Mouse (Mus musculus): ENCODE data around the gene Card10.
"Not testable (repeated sequence)": the region's sequence is repeated elsewhere in the genome, so short reads cannot be mapped to it uniquely, and the experiment has no call there.

The Card10 gene

DNA sequence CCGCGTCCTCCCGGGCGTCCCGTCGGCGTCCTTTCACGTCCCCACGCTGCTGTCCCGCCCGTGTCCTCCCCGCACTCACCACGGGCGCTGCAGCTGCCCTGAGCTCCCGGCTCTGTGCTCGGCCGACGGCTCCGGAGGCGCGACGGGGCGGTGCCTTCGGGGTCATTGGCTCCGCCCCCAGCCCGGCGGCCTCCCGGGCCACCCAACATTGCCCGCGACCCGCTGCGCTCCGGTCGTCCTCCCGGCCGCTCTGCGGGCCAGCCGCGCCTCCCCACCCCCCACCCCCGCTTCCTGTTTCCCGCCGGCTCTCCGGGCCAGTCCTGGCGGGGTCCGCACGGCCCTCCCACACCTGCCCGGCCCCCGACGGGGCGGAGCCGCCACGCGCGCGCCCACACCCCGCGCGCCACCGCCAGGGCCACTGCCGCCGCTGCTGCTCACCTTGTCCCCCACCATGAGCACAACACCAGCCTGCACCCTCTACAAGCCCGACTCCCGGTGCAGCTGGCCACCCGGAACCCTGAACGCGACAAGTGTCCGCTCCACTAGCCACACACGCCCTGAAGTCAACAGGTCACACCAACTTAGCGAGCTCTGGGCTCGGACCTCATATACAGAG is at the start of gene Card10:
Gene Card10, minus strand, starts transcription at position 267 of the 616 bp plus-strand sequence.
- no peak for DNase-seq (ENCODE audit: low spot score in 2 of 2)

DNA sequence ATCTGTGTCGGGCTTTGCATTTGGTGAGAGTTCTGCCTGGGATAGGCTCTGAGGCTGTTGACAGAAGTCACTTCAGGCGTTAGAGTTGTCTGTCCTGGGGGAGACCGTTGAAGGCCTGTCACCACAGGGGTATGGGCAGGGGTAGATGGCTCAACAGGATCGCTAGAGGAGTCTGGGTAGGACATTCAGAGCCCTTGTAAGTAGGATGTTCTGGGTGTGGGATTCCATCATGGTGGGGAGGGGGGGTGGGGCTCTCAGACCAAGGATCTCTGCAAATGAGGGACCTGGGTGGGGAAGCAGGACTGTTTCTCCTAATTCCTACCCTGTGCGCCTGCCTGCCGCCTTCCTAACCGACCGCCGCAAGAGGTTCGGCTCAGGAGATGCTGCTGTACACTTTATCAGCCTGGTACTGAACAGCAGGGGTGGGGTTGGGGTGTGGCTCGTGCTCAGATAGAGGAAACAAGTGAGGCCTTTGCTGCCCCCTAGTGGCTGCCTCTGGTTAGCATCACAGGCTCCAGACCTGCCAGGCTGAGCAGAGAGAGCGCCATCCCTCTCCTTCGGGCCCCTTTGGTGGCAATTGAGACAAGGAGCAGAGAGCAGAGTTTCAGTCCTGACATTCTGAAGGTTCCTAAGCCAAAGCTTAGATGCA is 48.8 kb upstream of the Card10 start:
- peak; percentile 85 for DNase-seq (ENCODE audit: low spot score in 2 of 2)

DNA sequence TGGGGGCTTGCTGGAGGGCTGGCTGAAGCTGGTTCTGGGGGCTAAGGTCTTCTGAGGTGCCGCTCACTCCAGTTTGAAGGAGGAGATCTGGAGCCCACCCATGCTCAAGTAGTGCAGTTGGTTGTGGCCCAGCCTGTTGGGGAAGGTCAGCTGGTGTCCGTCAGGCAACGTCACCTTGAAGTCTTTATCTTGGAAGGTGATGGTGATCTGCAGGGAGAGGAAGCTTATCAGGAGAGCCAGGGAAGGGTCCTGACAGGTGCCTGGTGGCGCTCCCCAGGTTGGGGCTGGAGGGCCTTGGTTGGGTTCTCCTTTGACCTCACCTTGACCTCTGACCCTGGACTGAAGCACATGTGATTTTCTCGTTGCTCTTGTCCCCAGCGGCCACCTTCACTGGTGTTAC is 48.1 kb upstream of the Card10 start:
- DNase-seq (ENCODE audit: low spot score in 2 of 2), result no peak

DNA sequence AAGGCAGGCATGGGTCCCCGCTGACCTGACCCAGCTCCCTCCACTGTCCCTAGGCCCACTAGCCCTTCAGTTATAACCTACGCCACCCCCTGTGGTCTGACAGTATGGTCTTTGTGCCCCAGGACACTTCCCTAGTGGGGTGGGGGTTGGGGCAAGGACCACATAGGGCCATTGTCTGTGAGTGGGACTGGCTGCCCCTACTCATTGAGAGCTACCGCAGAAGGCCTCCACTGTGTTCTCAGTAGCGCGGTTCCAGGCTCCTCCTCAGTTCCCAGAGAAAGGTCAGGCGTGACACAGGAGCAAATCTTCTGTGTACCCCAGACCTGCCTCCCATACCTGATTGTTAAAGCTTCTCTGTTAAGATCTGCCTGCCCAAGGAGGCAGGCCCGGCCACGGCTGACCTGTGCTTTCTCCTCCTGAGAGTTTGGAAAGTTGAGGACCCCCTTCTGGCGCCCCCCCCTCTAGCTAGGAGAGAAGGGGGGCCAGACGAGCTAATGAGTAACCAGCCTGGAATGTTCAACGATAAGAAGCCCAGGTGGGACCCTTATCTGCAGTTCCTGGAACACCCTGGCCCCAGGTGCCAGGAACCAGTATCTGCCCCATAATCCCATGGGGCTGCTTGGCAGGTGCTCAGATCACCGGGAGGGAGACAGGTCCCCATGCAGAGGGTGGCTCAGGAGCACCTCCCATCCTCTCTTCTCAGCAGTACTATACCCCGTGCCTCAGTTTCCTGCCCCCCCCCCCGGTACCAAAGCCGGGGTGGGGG is 47.4 kb upstream of the Card10 start:
- no peak for DNase-seq (ENCODE audit: low spot score in 2 of 2)

DNA sequence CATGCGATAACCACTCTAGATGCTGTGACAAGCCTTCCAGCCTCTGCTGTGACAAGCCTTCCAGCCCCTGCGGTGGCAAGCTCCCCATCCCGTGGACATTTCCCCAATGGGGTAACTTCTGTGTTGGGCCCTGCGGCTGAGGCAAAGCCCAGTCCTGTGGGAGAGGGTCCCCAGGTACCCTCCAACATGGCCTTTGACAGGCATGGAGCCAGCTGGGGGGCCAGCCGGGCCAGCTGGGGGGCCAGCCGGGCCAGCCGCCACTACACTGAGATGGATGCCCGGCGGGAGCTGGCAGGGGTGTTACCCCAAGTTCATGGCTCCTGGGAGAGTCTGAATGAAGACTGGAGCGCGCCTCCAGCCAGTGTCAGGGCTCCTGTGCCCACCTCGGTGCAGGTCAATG is 46.6 kb upstream of the Card10 start:
- no peak for DNase-seq (ENCODE audit: low spot score in 2 of 2)

DNA sequence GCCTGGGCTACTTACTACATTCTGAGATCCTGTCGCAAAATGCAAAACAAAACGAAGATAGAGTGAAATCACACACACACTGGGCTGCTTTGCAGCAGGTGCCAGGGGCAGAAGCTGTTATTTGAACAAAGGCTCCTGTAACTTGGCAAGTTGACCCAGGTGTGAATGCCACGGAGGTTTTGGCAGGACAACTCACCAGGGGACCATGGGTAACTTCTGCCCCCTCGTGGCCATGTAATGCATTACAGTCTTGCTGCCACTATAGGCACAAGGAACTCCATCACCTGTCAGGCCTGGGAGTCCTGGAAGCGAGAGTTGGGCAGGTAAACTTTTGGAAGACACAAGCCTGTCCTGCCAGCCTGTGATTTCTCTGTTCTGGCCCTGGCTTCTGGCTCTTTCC is 45.6 kb upstream of the Card10 start:
- peak; percentile 50 to 60 for DNase-seq (ENCODE audit: low spot score in 2 of 2)

DNA sequence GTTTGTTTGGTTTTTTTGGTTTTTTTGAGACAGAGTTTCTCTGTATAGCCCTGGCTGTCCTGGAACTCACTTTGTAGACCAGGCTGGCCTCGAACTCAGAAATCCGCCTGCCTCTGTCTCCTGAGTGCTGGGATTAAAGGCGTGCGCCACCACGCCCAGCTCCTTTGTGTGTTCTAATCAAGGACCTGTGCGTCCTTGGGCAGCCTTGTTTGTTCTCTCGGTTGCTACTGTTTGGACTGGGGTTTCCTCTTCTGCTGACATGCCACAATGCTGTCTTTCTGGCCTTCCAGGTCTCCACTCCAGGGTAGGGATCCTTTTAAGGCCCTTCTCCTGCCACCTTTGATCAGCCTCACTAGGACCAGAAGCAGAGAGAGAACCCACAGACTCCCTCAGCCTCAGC is 44.0 kb upstream of the Card10 start:
- not testable (repeated sequence) for DNase-seq (ENCODE audit: low spot score in 2 of 2)

DNA sequence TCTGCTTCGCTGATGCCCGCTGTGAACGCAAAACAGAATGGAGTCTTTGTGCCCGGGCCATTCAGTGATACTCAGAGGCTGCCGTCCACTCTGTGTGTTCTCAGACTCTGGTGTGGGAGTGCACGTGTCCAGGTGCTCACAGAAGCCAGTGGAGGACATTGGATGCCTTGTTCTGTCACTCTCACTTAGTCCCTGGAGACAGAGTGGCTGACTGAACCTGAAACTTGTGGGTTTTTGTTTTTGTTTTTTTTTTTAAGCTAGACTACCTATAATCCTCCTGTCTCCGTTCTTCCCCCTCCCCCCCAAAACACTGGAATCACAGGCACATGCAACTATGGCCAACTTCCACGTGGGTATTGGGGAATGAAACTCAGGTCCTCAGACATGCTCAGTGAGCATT is 43.5 kb upstream of the Card10 start:
- DNase-seq (ENCODE audit: low spot score in 2 of 2), result no peak

DNA sequence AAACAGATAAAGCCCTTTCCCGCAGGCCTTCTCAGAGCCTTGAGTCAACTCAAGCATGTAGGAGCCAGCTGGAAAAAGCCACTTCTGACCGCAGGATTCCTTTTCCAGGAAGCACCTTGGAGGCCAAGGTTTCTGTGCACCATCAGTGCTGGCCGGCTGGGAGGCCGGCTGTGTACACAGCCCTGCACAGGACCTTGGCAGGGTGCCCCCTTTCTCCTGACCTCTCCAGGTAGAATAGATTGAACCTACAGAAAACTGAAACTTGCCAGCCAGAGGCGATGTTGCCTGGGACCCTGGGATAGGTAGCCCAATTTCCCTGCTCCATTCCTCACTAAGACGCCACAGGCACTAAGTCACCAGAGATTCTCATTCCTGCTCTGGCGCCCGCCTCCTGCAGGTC is 43.0 kb upstream of the Card10 start:
- no peak for DNase-seq (ENCODE audit: low spot score in 2 of 2)

DNA sequence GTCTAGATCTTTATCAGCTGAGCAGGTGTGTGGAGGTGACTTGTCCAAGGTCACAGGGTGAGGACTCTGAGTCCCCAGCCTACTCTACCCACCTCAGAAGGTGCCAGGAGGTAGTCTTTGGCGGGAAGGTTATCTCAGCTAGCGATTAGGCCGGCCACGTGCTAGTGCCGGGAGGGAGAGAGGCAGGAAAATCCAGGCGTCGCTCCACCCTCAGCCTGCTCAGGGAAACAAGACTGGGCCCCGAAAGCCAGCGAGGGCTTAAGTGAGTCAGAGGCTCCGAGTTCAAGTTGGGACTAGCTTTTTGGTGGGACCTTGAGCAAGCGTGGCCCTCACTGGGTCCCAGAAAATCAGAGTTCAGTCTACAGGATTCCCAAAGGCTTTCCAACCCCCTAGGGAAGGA is 42.5 kb upstream of the Card10 start:
- DNase-seq (ENCODE audit: low spot score in 2 of 2), result no peak

DNA sequence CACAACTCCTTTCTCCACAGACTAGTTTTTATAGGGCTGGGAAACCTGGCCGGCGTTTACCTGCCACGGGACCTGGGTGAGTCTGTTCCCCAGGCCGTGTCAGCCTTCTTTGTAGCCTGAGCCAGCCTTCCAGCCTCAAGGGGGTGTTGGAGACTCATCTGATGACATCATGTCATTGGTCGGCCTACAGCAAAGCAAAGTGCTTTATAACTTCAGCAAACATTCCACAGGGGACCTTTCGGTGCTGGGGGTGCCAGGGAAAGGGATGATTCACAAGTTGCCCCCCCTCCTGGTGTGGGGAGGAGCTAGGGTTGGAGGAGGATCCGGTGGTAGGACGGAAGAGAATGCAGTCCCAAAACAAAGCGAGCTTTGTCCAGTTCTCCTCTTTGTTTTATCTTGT is 41.9 kb upstream of the Card10 start:
- DNase-seq (ENCODE audit: low spot score in 2 of 2), result no peak

DNA sequence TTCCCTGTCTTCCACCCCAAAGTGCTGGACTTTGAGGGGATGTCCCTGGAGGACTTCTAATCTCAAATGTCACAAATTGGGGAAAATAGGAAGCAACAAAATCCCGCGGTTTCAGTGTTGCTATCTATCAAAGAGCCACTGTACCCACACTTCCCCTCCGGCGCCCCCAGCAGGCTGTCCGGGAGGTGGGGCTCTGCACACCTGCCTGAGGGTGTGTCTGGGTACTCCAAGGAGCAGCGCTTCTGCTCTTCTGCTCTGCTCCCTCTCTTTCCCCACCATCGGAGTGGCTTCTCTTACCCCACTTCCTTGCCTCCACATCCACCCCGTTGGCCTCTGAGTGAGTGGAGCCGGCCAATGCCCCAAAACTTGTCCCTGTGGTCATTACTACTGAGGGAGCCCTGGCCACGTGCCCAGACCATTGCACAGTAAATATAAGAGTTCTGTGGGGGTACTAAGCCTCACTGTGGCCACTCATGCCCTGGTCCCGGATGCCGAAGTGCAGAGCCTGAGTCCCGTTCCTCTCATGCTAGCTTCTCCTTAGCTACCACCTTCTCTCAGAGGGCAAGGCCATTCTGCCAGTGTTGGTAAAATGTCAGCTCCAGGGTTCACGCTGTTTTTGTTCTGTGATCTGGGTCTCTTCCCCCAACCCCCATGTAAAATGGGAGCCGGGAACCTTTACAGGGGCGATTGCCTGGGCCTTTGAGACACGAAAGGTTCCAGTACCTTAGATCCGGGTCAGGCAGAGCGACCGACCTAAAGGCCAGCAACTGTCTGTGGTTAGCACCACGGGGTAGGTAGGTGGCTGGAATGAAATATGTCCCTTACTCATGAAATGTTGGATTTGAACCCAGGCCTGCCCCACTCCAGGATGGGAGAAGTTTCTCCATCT is 41.0 kb upstream of the Card10 start:
- DNase-seq (ENCODE audit: low spot score in 2 of 2), result no peak

DNA sequence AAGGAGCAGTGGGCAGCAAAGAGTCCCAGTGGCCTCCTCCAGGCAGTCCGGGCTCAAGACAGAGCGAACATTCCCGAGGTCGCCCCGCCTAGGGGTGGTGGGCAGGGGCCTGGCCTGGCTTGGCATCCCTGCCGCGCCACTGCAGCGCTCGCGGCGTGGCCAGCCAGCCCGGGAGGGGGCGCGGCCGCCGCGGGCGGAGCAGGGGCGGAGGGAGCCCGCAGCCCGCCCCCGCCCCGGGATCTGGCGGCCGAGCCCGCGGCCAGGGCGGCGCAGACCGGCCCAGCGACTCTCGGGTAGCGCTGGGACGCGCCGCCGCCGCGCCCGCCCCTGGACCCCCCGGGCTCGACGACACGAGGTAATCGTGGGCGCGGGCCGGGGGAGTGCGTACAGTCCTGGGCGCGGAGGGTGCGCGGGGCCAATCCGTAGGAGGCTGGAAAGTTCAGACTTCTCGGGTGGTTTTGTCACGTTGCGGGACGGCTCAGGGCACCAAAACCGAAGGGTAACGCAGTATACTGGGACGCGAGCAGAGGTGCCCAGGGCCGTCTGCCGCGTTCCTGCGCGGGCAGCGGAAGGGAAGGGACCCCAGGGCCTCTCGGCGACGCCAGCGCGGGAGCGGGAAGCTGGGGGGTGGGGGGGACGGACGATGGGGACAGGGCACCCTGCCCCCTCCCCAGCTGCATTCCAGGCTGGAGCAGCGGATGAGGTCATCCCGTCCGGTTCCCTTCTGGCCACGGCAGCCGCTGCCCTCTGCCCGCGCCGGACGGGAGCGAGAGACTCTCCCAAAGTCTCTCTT is 39.7 kb upstream of the Card10 start, which contains the start of gene Cdc42ep1:
Gene Cdc42ep1, plus strand, starts transcription at position 254 of the 793 bp plus-strand sequence.
- no peak for DNase-seq (ENCODE audit: low spot score in 2 of 2)

DNA sequence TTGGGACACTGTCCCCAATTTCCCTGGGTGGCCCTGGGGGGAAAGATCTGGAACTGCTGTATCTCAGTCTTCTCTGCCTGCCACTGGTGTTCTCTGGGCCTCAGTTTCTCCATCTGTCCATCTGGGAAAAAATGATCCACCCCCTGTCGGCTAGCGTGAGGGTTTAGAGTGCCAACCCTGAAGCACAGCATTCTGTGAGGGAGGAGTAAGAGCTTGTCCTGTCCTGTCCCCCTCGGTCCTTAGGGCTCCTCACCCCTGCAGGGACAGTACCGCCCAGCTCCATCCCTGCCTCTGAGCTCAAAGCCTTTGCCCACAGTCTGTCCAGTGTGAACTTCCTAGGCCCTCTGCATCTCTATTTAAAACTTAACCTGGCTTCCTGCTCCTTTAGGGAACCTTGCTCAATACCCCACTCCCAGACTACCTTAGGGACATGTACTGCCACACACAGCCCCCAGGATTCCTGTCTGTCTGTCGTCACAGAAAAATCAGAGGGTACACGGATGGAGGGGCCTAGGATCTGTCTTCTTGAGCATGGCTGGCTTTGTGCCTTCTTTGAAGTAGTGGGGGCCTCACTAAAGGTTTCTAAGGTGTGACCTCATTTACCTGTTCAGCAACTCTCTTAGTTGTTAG is 38.4 kb upstream of the Card10 start:
- DNase-seq (ENCODE audit: low spot score in 2 of 2), result no peak

DNA sequence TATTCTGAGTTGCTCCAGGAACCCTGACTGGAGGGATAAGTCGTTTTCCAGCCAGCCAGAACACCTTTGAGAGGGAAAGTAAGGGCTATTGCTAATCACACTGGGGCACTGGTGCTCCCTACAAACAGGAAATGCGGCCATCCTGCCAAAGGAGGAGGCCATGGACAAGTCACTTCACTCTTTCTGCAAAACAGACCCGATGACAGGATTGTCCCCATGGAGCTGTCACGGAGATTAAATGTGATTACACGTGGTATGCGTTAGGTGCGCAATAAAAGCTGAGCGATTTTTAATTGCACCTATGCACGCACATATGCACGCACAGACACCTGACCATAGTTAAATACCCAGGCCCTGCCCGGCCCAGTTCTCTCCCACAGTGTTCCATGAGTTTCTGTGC is 37.9 kb upstream of the Card10 start:
- no peak for DNase-seq (ENCODE audit: low spot score in 2 of 2)

DNA sequence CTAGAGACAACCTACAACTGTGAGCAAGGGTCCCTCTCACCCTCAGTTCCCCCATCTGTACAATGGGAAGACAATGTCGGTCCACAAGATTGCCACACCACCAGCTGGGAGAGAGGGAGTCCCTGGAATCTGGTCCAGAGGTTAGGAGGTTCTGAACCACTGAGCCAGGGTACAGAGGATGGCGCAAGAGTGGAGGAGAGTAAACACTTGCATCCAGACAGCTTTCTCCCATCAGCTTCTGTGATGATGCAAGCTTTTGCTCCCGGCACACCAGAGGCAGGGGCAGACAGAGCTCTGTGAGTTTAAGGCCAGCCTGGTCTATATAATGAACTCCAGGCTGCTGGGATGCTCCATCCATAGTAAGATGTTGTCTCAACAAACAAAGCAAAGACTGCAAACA is 37.4 kb upstream of the Card10 start:
- no peak for DNase-seq (ENCODE audit: low spot score in 2 of 2)

DNA sequence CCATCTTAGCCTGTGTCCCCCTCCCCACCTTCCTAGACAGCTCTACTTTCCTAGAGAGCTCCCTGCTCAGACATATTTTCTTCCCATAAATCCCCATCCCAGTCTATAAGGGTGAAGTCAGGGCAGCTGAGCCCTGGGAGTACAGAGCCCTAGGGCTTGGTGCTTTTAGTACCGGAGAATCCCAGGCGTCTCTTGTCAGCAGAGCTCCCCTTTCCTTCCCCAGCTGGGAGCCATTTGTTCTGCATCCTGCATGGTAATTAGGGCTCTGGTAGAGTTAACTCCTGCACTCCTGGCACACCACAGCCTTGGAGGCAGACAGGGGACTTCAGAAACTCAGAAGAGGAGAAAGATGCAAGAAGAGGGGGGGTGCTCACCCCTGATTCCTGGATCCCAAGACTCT is 36.9 kb upstream of the Card10 start:
- DNase-seq (ENCODE audit: low spot score in 2 of 2), result no peak

DNA sequence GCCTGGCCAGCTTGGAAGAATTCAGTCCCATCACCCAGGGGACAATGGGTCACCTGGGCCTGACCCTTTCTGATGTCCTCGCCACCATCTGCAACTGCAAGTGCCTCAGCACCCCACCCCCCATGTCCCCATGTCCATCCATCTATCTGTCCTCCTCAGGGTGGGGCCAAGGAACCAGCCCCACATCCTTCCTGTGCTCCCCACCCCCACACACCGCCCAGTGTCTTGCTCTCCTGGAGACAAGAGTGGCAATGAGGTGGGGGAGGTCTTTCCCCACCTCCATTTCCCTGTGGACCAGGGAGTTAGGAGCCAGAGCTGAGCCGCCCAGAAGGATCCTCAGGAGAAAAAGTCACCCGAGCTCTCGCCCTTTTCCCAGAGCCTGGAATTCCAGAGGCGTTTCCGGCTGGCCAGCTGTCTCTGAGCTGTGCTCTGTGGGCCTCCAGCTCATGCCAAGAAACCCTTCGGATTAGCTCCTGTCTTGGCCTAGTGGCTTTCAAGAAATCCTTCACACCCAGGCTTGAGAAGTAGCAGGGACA is 33.3 kb upstream of the Card10 start:
- no peak for DNase-seq (ENCODE audit: low spot score in 2 of 2)

DNA sequence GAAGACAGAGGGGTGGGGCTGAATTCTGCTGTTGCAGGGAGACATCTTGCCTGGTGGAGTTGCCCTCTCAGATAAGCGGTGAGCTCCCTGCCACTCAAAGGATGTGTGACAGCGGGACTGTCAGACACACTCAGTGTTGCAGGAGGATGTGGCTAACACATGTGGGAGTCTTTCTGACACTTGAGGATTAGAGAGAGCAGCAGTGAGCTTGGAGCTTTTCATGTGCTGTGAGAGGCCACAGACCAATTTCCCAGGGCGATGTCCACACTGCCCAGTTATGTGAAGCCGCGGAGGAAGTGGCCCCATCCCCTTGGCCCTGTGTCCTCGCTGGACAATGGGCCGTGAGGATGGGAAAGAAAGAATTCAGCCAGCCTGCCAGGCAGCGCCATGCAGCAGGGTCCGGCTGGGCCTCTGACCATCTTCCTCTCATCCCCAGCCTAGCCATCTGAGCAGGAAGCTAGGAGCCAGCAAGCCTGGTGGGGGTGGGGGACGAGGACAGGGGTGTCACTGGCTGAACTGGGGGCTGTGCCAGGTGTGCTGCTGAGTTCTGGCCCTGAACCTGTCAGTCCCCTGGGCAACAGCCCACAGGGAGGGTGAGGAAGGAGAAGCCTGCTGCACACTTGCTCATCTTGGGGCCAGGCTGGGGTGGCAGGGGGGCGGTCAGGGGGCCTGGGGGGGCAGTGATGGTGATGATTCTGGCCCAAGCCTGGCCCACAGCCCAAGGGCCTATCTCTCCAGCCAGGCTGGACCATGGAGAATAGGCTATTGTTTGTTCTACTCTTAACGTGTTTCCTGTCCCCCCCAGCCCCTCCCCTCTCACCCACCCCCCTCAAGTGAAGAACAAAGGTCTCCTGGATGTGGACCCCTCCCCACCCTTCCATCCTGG is 32.6 kb upstream of the Card10 start:
- no peak for DNase-seq (ENCODE audit: low spot score in 2 of 2)
